Mouse (Mus musculus) regulatory T cell (primary cell): ENCODE results near the gene 1700017D01Rik.

Source experiments
- in situ Hi-C: fragments of 300-600 bp; cut with MboI, MseI; formaldehyde crosslinking; loops from one replicate; pipeline ENCODE4 v1.15.1; 2025; ENCODE audit warnings: high pct_unique_total_duplicates

Gene 1700017D01Rik

GRCm38 (mm10) chr19:11048503-11048902 lies 82.2 kb downstream of the 1700017D01Rik start:
- in situ Hi-C loops = loop anchor here (10.0 kb wide), 1 partner anchor 76 kb away; no protein-coding TSS in a partner anchor

GRCm38 (mm10) chr19:11048009-11048408 lies 82.7 kb downstream of the 1700017D01Rik start:
- in situ Hi-C loops = loop anchor here (10.0 kb wide), 1 partner anchor 77 kb away; no protein-coding TSS in a partner anchor
